Mouse (Mus musculus): Measurements from ENCODE around the gene Gp1ba.

- TF ChIP-seq CHD2 (IDR thresholded peaks at IDR 0.05; ENCODE audit: low read depth, low read length): no peak
- TF ChIP-seq HCFC1 (IDR thresholded peaks at IDR 0.05; ENCODE audit: borderline replicate concordance, insufficient read depth, low read length): no peak
- no peak for TF ChIP-seq ZNF384 (IDR thresholded peaks at IDR 0.05; ENCODE audit: low read depth, low read length)
- no peak for TF ChIP-seq ZC3H11A (IDR thresholded peaks at IDR 0.05; ENCODE audit: borderline replicate concordance, low read depth, low read length)
Measured at GRCm38 (mm10) chr11:70678092-70678491, 39.2 kb downstream of the Gp1ba start.
